Mouse (Mus musculus) gastrocnemius, postnatal 14 days (tissue): Measurements from ENCODE around the gene Pdf. TPM values are rescaled to one million over a fixed set of nuclear protein-coding genes. Genes with fewer than 3 reads are reported as not detected.
"Not testable (repeated sequence)": the region's sequence is repeated elsewhere in the genome, so short reads cannot be mapped to it uniquely, and the experiment has no call there.

Source experiments
- DNase-seq: peaks from one replicate; pipeline ENCODE4 v3.0.0; 2021; ENCODE audit warnings: mixed read lengths
- intact Hi-C: fragments of 180-260 bp; cut with DNase I; formaldehyde crosslinking; loops from one replicate; pipeline ENCODE4 v1.15.1; 2025; ENCODE audit warnings: low total_unique reads
- total RNA-seq, 2 experiments: library from RNA; stranded (reverse); gene quantifications; 2 replicates each; pipeline ENCODE4 v1.2.3; 2021

The Pdf gene
- total RNA-seq, 2 experiments from 2014 or later: 35.3 to 36.0 TPM

DNA sequence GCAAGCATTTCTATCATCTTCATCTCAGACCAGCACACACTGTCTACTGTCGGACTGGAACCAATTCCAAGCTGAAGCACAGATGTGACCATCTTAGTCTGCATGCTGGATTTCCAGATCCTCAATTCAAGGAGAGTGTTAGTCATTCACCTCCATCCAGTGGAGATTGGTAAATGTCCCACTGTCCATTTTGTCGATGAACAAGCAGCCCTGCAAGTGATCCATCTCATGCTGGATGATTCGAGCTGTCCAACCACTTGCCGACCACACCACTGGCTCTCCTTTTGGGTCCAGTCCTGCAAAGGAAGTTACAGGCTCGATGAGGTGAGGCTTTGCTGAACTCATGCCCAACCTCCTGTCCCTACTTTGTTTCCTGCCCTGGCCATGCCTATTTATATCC lies 1.4 kb downstream of the Pdf start:
- DNase-seq: no peak
- intact Hi-C loops: no loop called here

DNA sequence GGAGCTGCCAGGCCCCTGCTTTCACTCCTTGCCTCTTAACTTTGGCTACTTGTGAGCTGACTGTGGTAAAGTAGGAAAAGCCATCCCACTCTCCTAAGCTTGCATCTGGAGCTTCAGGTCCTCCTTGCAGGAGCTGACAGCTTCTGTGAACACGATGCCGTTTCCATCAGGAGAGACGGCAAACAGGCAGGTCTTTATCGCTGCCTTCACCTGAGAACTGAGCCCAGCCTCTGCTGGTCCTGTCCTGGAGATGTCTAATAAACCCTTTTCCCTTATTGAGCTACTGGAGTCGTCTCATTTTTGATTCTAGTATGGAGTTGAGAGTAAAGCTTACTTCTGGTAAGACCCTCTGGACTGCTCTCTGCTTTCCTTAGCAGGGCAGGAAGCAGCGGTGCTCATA lies 2.9 kb downstream of the Pdf start:
- intact Hi-C loops: no loop called here
- DNase-seq: no peak

DNA sequence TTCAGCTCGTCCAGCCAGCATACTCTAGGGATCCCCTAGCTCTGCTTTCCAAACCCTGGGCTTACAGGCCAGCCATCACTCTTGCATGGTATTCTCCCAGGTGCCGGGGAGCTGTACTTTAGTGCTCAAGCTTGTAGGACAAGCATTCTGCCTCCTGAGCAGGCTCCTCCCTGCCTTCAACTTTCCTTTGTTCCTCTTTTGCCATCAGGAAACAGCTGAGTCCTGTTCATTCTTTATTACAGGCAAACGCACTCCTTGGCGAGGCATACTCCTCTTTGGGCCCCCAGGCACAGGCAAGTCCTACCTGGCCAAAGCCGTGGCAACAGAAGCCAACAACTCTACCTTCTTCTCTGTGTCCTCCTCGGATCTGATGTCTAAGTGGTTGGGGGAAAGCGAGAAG lies 7.8 kb downstream of the Pdf start:
- no peak for DNase-seq
- intact Hi-C loops: no loop called here

DNA sequence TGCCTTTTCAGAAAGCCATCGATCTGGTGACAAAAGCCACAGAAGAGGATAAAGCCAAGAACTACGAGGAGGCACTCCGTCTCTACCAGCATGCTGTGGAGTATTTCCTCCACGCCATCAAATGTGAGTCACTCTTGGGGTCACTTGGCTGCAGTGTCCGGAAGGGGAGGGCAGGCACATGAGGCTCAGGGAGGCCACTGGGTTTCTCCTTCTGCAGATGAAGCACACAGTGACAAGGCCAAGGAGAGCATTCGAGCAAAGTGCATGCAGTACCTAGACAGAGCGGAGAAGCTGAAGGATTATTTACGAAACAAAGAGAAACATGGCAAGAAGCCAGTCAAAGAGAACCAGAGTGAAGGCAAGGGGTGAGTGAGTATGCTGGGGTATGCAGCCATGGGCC lies 11.8 kb downstream of the Pdf start:
- no peak for DNase-seq
- intact Hi-C loops: no loop called here

DNA sequence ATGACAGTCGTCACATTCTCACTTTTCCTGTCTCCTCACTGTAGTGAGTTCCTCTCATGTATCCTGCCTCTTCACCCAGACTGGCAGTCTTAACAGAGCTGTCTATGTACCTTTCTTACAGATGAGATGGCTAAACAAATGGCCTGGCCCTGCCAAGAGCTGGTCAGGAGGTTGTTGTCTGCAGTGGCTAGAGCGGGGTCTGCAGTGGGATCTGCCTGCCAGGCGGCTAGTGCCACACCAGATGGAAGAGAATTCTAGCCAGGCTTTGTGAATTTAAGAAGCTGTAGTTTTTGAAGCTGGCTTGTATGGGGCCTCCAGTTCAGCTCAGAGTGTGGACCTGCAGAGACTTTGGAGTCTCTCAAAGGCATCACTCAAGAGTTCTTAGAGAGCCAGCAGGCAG lies 12.8 kb downstream of the Pdf start:
- intact Hi-C loops: no loop called here
- no peak for DNase-seq

DNA sequence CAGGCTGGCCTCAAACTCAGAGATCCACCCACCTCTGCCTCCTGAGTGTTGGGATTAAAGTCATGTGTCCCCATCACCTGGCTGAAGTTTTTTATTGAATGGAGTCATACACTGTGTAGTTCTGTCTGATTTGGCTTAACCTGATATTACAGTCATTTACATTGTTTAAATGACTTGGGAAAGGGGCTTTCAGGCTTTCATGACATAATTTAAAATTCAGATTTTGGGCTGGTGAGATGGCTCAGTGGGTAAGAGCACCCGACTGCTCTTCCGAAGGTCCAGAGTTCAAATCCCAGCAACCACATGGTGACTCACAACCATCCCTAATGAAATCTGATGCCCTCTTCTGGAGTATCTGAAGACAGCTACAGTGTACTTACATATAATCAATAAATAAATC lies 14.8 kb downstream of the Pdf start:
- DNase-seq, intact Hi-C loops: not testable (repeated sequence)

DNA sequence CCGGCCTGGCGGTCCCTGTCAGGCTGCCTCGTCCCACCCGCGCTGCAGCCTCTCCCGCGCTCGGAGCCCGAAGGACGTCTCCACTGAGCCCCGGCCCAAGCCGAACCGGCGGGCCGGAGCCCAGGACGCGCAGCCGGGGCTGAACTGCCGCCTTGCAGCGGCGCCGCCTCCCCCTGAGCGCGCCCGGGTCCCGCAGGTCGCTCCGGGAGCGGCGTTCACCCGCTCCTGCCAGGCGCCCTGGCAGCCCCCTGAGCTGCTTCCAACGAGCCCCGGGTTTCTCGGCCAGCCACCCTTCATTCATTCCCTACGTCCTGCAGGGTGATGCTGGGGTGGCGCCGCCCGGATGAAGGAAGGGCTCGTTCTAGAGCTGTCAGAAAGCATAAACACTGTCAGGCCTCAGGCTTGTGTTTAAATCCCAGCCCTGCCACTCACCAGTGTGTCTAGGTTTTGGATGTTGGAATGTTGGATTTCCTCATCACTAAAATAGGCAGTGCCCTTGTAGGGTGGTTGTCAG lies 16.8 kb downstream of the Pdf start:
- intact Hi-C loops: no loop called here
- no peak for DNase-seq

DNA sequence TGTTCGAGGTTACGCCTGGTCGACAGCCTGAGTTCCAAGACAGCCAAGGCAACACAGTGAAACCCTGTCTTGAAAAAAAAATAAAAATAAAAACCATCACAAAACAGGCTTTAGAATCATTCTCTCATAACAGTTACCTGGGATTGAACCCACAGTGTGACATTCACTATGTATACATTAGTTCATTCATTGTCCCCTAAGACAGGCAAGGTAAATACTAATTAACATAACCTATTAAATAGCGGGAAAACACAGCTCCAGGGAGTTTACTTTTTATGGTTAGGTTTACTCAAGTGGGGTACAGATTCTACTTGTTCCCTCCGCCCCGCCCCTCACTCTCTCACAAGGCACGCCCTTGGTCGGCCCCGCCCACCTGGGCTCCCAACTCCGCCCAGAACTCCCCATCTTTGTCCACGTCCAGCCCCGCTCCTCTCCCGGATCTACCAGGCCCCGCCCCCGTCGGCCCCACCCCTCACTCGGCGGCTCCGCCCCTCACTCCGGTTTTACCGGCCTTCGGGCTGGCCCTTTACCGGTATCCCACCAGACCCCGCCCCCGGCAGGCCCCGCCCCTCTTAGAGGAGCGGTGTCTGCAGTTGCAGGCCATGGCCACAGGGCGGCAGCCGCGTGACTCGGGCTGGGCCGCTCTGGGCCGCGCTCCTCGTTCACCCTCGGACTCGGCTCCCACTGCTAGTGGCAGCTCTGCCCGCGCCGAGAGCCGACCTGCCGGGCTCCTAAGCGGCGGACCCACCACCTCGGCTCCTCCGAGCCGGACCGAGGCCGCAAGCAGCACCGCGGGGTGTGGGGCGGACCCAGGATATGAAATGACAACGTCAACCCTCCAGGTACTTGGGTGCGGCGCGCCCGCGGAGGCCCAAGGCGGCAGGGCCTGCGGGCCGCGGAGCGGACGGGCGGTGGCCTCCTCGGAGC lies 17.5 kb downstream of the Pdf start, which contains the start of gene Vps4a:
Gene Vps4a, plus strand, starts transcription at position 573 of the 927 bp plus-strand sequence.
- intact Hi-C loops: no loop called here
- peak; percentile 96 for DNase-seq

DNA sequence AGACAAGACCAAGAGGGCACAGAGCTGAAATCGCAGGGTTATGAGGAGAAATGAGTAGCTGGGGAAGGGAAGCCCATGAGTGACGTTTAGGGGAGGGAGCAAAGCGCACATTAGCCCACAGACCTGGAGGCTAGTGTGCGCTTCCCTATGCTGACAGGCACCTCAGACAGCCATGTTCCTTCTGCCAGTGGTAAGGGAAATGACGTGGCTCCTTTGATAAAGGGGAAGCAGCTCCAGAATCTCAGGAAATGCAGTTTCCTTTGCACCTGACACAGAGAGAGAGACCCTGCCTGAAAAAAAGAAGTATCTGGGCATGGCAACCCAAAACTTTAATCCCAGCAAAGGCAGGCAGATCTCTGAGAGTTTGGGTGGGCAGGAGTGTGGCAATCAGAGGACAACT lies 18.4 kb downstream of the Pdf start:
- DNase-seq: no peak
- intact Hi-C loops: no loop called here

DNA sequence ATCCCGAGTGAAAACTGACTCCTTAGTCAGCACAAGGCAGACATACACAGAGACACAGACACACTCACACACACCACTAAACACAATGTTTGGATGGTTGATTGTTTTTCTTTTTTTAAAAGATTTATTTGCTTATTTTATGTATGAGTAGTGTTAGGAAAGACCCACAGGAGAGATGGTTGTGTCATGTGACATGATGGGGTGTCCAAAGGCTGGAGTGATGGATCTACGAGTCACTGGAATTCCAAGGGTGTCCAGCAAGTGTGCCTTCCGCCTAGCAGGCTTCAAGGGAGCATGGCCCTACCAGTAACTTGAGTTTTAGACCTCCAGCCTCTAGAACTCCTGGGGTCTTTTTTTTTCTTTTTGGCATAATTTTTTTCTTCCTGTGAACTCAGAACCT lies 19.1 kb downstream of the Pdf start:
- DNase-seq: no peak
- intact Hi-C loops: no loop called here

DNA sequence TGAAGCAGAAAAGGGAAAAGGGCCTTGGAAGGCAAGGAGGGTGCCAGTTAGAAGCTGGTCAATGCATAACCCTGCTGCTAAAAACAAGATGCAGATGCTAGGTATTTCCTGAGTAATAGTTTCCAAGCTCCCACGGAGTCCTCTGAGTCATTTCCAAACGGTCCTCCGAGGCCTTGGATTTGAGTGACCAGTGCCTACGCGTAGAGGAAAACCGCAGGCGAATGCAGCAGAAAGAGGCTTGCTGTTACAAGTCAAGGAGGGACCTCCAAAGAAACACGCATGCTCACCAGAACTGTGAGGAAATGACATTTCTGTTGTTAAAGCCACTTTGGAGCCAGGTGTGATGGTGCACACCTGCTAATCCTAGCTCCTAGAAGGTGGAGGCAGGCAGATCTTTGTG lies 24.9 kb downstream of the Pdf start:
- intact Hi-C loops: no loop called here
- no peak for DNase-seq

DNA sequence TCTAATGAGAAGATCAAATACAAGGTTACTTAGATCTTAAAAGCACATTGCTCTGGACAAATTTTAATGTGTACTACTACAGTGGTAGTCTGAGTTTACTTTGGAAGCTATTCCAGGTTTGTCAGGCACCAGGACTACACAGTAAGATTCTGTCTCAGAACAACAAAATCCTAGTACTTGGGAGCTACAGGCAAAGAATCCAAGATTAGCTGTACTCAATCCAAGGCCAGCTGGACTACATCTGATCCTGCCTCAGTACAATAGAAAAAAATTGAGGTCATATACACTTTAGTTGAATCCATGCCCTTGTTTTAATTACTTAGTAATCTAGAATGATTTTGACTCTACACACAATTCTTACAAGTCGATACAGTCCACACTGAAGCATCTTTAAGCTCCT lies 33.5 kb downstream of the Pdf start:
- intact Hi-C loops: no loop called here
- DNase-seq: no peak

DNA sequence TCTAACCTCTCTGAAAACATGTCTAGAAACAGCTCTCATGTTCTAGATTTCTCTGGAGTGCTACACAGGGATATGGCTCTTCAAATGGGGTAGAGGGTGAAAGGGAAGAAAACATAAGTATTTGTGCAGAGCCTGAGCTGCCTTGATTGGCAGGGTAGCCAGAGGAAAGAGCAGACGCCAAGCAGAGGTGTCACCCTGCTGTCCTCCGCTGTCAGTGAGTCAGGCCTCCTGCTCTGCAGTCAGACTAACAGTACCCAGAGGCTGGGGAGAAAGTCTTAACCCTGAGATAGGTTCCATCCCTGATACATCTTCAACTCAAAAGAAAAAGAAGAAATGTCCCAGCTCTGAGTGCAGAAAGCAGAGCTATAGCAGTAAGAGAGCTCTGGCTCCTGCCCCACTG lies 35.7 kb downstream of the Pdf start:
- DNase-seq: no peak
- intact Hi-C loops: no loop called here

DNA sequence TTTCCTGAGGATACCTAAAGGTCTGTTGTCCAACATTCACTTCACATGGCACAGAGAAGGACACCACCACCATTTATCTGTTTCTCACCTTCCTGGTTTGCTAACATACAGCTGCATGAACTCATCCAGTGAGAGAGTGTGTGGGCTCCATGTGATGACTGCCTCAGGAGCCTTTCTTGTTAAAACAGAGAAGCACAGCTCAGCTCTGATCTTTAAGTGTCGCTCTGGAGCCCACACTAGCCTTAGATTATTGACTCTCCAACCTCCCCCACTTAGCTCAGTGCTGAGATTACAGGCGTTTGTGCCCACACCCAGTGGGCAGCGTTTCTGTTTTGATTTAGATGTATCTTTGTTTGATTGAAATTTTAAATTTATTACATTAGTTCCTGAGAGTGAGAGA lies 40.6 kb downstream of the Pdf start:
- DNase-seq: no peak
- intact Hi-C loops: no loop called here

DNA sequence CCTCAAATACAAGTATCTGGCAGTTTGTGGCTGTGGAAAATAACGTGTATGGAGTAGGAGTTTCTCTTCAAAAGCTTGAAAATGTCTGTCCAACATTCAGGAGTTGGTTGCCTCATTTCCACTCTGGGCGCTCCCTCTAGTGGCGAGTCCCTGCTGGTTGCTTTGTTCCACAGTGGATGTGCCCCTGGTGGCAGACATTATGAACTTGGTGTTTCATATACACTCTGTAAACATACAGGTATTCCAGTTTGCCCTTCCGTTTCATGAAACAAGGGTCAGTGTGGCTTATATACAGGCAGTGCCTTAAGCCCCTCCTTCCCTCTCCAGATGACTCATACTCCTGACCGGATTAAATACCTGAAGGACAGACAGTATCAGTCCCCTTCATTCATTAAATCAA lies 45.9 kb downstream of the Pdf start:
- intact Hi-C loops: loop anchor here (5.0 kb wide), 3 partner anchors 75 to 305 kb away; no protein-coding TSS in a partner anchor
- peak; percentile 89 for DNase-seq

DNA sequence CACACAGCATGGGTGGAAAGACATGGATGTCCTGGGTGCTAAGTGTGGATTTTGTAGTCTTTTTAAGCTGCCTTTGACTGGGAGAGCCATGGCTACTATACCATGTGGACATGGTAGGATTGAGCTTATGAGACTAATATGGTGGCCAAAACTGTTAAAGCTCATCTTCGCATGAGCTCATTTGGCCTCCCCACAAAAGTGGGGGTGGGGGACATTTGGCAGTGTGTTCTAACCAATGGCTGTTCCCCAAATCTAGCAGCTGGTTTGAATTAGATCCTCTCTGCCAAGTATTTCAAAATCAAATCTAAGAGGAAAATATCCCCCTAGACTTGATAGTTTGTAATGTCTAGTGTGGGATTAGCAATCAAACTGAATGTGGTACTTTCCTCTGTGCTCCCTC lies 49.3 kb downstream of the Pdf start:
- intact Hi-C loops: no loop called here
- peak; percentile 60 for DNase-seq

DNA sequence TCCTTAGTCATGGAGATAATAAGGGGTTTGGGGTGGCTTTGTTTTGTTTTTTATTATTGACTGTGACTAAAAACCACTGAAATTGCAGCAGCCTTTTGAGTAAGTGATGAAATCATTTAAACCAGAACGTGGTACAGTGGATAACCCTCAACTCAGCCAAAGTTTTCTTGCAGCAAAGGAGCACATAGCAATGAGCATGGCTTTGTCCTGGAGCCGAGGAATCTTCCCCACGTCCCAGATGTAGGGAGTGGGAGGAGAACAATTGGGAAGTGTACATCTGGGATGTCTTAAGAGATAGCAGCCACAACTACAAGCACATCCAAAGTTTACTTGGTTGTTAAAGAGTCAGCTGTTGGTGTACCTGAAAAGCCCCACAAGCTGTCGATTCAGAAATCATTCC lies 51.0 kb downstream of the Pdf start:
- intact Hi-C loops: no loop called here
- DNase-seq: no peak

DNA sequence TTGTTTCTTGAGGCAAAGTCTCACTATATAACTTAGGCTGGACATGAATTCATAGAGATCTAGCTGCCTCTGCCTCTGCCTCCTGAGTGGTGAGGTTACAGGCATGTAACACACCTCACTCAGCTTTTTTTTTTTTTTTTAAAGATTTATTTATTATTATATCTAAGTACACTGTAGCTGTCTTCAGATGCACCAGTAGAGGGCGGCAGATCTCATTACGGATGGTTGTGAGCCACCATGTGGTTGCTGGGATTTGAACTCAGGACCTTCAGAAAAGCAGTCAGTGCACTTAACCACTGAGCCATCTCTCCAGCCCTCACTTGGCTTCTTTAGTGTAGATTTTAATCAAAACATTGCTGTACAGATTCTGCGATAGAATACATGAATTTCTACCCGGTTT lies 52.1 kb downstream of the Pdf start:
- intact Hi-C loops, DNase-seq: not testable (repeated sequence)
